Mouse (Mus musculus): Measurements from ENCODE around the gene Fam120b.

The Fam120b gene

GRCm38 (mm10) chr17:15379741-15380526 is 16.1 kb upstream of the Fam120b start:
- DNase-seq (ENCODE audit: low spot score) = no peak

DNA sequence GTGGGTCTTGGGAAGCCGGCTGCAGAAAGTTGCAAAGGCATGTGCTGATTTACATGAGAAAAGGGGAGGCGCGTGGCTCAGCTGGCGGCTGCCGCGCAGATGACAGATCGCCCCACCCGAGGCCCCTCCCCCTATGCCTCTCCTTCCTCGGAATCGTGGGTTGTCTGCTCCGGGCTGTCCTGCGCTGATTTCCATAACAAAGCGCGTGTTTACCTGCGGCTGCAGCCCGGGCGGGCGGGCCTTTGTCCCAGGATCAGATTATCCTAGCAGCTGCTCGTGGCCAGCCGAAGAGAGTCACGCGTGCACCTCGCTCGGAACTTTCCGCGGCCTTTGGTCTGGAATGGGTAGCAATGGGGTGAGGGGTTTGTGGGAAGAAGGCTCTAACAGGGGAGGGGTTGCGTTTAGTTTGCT is 15.4 kb upstream of the Fam120b start:
- peak; percentile 18 for DNase-seq (ENCODE audit: low spot score)

- DNase-seq (ENCODE audit: low spot score) = no peak
These were observed 14.7 kb upstream of the Fam120b start for GRCm38 (mm10) chr17:15381092-15381860.

DNA sequence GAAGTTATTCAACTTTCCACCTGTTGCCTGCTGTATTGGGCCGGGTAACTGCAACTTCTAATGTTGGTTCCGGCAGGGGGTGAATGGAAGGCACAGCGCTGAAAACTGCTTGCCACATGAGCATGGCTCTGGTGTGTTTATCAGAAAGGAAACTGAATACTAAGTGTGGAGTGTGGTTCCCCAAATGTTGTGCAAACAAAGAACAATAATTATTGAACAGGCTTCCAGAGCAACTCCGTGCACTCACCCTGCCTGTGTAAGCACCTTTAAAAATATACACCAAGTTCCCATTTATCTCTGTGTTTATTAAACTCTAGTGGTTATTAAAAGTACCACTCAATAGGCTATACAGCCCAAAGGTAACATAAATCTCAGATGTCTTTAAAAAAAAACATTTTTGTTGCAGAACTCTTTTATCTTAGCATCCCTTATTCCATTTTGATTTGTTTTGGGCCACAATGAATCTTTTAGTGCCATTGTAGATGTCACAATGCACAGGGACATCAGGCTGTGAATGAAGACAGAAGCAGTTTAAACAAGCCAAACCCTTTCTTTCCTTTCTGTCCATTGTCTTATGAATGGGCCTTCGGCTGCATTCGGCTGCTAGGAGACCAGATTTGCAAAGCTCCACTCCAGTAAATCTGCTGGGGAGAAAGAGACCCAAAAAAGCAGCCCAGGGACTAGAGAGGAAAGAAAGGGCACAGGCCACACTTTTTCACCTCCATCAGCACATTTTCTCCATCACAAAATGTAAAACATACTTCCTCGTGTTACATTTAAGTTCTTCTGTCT is 13.9 kb upstream of the Fam120b start:
- no peak for DNase-seq (ENCODE audit: low spot score)

DNA sequence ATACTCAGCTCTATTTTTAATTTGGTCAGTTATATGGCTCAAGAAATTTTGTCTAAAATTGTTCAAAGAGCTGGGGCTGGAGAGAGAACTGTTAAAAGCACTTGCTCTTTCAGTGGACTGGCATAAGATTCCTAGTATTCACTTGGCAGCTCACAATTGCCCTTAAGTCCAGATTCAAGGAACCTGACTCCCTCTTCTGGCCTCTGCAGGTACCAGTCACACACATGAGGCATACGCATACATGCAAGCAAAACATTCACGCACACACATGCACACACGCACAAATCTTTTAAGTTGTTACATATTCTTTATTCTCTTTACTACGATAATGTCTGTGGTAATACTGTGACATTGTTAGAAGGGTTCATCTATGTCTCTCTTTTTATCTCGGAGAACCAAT is 12.6 kb upstream of the Fam120b start:
- DNase-seq (ENCODE audit: low spot score) = no peak

DNA sequence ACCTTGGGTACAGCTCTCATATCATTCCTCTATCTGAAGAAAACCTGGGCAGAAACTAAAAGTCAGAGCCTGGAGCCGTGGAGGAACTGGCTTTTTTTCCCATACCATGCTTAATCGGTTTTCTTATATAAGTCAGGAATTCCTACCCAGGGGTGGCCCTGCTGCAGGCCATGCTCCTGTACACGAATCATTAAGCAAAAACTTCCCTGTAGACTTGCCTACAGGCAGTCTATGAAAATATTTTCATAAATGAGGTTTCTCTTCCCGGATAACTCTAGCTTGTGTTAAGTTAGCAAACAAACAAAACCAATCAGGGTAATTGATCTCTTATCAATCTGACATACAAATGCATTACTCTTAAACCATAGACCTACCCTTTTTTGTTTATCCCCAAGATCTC is 7.1 kb upstream of the Fam120b start:
- DNase-seq (ENCODE audit: low spot score) = no peak

DNA sequence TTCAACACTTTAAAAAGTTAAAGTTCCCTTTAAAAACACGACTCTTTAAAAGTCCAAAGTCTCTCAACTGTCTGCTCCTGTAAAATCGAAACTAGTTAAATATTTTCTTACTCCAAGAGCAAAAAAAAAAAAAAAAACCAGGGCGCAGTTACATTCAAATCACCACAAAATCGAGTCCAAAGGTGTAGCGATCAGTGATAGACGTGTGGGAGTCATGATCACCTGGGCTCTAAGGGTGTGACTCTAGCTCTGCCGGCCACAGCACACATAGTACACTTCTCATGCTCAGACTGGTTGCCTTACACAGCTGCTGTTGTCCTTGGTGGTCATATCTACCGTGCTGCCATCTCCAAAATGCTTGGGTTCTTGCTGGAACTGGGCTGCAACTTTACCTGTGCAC is 6.6 kb upstream of the Fam120b start:
- no peak for DNase-seq (ENCODE audit: low spot score)

DNA sequence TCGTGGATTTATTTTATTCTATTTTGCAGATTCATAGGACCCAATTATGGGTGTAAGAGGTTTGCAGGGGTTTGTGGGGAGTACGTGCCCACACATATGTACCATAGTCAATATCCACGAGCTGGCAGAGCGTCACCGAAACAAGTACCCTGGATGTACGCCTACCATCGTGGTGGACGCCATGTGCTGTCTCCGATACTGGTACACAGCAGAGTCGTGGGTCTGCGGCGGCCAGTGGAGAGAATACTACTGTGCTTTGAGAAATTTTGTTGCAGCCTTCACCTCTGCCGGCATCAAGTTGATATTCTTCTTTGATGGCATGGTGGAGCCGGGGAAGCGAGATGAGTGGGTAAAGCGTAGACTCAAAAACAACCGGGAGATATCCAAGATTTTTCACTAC is 5.7 kb downstream of the Fam120b start:
- DNase-seq (ENCODE audit: low spot score) = no peak

- no peak for DNase-seq (ENCODE audit: low spot score)
These were observed 10.6 kb downstream of the Fam120b start for GRCm38 (mm10) chr17:15406576-15406975.

DNA sequence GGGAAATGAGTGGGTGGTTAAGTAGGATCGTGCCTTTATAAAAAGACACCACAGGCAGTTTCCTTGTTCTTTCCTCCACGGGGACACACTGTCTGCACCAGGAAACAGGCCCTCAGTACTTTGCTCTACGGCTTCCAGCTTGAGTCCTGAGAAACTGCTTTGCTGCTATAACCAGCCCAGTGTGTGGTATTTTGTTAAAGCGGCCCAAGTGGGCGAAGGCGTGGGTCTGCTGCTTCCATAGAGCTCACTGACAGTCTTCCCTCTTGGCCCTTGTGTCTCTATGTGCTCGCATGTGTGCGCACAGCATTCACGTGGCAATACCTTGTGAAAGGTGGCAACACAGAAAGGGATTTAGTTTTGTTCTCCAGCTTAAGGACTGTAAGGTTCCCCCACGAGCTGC is 13.3 kb downstream of the Fam120b start:
- DNase-seq (ENCODE audit: low spot score) = no peak

DNA sequence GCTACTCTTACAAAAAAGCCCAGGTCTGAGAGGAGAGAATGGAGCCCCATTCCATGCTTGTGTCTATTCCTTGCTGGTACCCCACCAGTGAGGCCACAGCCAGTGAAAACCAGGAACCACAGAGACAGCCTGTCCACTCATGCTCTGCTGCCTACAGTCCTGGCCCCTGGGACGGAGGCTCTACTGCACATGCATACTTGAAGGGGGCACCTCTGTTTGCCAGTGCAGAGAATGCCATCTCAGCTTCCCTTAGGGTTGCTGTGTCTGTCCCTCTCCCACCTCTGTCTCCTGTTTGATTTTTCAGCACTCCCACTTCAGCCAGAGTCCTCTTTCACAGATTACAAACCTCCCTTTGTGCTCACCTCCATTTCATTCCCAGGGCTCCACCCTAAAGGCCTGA is 14.9 kb downstream of the Fam120b start:
- no peak for DNase-seq (ENCODE audit: low spot score)

- no peak for DNase-seq (ENCODE audit: low spot score)
These were observed 20.7 kb downstream of the Fam120b start for GRCm38 (mm10) chr17:15416596-15417215.

GRCm38 (mm10) chr17:15419534-15419933 is 23.5 kb downstream of the Fam120b start:
- no peak for DNase-seq (ENCODE audit: low spot score)

DNA sequence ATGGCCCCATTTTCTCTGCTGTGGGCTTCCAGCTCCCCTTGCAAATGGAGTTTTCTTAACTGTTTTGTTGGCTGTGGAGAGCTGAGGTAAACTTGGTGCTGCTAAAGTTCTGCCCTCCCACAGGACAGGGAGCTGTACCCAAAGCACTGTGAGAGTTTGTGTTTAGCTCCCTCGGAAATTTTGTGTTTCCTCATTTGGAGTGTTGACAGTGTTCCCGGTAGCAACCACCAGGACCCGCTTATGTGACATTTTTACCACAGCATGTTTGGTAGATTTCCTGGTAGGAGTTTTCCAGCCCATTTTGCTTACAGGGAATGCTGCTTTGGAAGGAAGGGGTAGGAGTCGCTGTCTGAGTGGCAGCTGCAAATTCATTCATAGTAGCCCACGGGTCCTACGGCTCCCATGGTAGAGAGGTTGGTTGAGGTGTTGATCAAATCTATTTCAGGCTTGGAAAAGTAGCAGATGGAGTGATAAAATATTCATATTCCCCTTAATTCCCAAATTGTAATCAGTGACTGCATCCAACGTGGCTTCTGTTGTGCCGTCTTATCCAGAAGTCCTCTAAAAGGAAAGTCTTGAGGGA is 24.1 kb downstream of the Fam120b start:
- DNase-seq (ENCODE audit: low spot score) = no peak

- DNase-seq (ENCODE audit: low spot score) = no peak
These were observed 25.4 kb downstream of the Fam120b start for GRCm38 (mm10) chr17:15421446-15421845.

GRCm38 (mm10) chr17:15422666-15423065 is 26.7 kb downstream of the Fam120b start:
- no peak for DNase-seq (ENCODE audit: low spot score)

DNA sequence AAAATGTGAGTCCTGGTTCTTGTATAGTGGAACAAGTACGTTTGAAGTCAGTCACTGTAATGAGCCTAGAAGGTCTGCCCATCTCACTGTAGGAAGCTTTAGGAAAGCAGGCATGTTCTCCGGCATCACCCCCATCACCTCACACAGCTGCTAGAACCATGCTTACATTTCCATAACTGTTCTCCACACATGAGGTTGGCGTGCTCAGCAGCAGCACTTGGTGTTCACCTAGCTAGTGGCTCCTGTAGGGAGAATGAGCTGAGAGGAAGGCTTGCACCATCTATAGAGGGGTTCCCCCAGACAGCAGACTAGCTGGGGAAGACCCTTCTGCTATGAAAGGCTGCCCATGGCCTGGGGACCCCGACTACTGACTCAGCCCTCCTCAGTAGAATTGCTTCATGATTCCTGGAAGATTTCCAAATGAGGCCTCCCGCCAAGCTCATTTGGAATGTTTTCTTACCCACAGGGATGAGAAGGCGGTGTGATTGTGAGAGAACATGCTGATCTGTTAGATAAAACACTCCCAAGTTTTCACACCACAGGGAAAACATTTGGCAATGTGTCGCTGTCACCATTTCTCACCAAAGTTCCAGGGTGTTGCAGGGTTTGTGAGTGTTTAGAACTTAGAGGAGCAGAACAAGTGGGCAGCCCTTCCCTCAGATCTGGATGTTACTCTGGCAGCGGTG is 27.2 kb downstream of the Fam120b start:
- DNase-seq (ENCODE audit: low spot score) = no peak

- no peak for DNase-seq (ENCODE audit: low spot score)
These were observed 29.9 kb downstream of the Fam120b start for GRCm38 (mm10) chr17:15425931-15426330.

DNA sequence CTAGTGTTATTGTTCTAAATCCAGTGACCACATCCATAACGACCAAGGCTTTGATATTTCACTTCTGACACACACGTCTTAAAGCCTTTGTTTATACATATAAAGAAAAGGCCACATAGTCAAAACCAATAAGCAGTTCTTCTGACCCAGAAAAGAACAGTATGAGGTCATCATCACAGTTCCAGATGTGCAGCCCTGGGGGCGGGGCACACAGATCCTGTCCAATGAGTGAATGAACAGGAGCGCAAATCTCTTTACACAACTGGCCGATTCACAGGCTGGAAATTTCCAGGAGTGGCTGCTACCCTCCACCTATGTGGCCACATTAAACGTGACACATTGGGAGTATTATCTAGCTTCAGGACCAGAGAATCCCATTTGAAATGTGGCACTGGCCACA is 33.4 kb downstream of the Fam120b start:
- no peak for DNase-seq (ENCODE audit: low spot score)

- no peak for DNase-seq (ENCODE audit: low spot score)
These were observed 33.9 kb downstream of the Fam120b start for GRCm38 (mm10) chr17:15429937-15430336.

- no peak for DNase-seq (ENCODE audit: low spot score)
These were observed 35.1 kb downstream of the Fam120b start for GRCm38 (mm10) chr17:15431021-15431514.

Measured in T-cell, adult 2 months (primary cell).